Mouse (Mus musculus): ENCODE measurements around the gene Birc6.

- TF ChIP-seq POLR2A (IDR thresholded peaks at IDR 0.05; ENCODE audit: low read depth, low read length): no peak
- no peak for TF ChIP-seq CTCF (IDR thresholded peaks at IDR 0.05; ENCODE audit: extremely low read depth, insufficient read depth, insufficient read length, insufficient replicate concordance)
Measured at GRCm38 (mm10) chr17:74672446-74672845, 144.4 kb downstream of the Birc6 start.

Data from spleen, adult 2 months (tissue).